Mouse (Mus musculus) telencephalon, adult 2 months (tissue): ENCODE results near the gene Rint1.
"Not testable (repeated sequence)": the region's sequence is repeated elsewhere in the genome, so short reads cannot be mapped to it uniquely, and the experiment has no call there.

ENCODE experiments used
- DNase-seq: peaks from one replicate; pipeline ENCODE4 v3.0.0-alpha.2; 2011; ENCODE audit warnings: low read depth, low spot score

The Rint1 gene

GRCm38 (mm10) chr5:23826321-23827004 is 39.0 kb downstream of the Rint1 start:
- DNase-seq: no peak

GRCm38 (mm10) chr5:23830897-23831752 is 43.6 kb downstream of the Rint1 start:
- no peak for DNase-seq

DNA sequence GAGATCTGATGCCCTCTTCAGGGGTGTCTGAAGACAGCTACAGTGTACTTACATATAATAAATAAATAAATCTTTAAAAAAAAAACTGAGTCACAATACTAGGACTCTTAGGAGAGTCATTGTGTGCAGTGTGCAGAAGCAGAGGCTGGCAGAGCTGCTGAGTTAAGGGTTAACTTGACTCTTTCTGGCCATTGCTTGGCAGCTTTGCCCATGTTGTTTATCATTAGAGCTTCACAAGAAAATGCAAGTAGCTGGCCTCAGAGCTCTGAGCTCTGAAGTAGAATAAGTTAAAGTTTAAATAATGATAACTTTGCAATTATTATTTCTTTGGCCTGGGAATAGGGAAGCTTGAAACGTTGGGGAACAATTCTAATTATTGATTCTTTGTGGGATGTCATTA is 48.2 kb downstream of the Rint1 start:
- not testable (repeated sequence) for DNase-seq

- DNase-seq: no peak
These were observed 50.6 kb downstream of the Rint1 start for GRCm38 (mm10) chr5:23838158-23838557.

GRCm38 (mm10) chr5:23843674-23844530 is 56.4 kb downstream of the Rint1 start, which contains the start of gene Tomm7:
Gene Tomm7 (minus strand): TSS chr5:23844161.
- peak; percentile 95 for DNase-seq

GRCm38 (mm10) chr5:23844531-23844841 is 57.0 kb downstream of the Rint1 start:
- no peak for DNase-seq

DNA sequence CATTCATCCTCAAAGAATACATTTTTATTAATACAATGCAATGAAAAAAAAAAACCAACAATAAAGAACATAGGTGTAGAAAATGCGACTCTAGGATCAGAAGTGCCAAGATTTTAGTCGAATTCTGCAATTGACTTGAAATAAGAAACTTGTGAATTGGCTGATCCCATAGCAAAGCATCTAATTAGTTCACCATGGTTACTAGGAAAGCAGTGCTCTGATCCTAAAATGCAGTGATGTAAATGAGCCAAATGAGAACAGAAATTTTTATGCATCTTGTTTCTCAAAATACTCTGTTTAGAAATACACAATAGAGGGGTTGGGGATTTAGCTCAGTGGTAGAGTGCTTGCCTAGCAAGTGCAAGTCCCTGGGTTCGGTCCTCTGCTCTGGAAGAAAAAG is 57.6 kb downstream of the Rint1 start:
- DNase-seq: no peak

DNA sequence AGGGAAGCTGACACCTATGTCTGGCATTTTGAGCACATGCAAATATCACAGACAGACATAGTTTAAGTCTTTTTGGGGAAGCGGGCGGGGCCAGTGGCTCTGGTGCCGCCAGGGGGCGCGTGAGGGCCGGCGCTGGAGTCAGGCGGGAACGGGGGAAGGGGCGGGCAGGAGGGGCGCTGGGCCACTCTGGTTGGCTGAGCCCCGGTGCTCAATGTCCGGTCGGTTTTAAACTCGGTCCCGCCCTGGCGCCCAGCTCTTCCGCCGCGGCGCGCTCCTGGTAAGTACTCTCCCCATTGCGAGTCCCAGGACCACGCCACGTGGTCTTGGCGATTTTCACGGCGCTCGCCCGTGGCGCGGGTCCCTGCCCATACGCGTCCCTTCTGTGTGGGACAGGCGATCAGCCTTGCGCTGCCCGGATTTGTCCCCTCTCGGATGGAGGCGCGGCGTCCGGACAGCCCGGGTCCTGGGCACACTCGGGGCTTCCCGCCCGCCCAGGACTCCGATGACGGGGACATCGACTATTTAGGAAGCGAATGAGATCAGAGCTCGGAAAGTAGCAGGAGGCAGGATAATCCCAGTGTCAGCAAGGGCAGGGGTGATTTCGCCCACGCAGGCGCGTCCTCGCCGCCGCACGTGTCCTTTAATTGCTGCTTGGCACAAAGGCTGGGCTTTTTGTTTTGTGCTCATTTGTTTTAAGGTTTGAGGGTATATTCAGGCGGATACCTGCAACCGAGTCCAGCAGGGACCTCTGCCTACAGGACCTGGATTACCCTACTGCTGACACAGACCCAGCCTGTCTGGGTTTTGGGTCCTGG is 63.0 kb downstream of the Rint1 start:
- DNase-seq: peak; percentile 44

DNA sequence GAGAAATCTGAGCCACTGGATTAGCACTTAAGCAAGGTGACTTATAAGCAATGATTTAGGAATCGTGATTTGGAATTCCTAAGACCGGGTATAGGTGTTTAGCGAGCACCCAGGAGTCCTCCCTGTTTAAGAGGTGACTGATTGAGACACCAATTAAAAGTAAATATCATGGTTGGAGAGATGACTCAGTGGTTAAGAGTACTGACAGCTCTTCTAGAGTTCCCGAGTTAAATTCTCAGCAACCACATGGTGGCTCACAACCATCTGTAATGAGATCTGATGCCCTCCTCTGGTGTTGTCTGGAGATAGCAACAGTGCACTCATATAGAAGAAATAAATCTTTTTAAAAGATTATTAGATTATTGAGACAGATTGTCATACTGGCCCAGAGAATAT is 63.6 kb downstream of the Rint1 start:
- DNase-seq: not testable (repeated sequence)

DNA sequence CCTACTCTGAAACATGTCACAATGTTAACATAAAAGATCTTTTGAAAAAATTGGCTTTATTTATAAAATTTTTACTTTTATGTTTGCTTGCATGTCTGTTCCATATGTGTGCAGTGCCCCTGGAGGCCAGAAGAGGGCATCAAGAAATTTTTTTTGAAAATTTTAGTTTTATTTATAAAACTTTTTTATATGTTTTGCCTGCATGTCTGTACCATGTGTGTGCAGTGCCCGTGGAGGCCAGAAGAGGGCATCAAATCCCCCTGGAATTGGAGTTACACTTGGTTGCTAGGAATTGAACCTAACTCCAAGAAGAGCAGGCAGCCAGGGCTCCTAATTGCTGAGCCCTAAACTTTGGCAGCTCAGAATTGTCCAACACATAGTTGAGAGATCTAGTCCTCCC is 65.4 kb downstream of the Rint1 start:
- not testable (repeated sequence) for DNase-seq

DNA sequence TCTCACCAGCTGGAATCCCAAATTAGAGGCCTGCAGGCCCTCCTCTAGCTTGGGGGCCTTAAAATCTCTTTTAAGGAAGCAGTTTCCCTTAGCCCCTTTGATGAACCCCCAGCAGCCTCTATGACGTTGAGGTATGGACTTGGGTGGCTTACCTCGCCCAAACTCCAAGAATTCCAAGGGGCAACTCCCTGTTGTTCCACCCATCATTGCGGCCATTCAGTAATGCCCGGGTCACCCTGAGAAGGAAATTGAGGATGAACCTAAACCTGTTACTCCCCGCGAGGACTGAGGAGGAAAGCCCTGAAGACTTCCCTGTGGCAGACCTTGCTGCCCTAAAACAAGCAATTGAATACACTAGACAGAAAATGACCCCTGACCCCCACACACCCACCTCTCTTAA is 68.0 kb downstream of the Rint1 start:
- DNase-seq: no peak

- DNase-seq: no peak
These were observed 68.7 kb downstream of the Rint1 start for GRCm38 (mm10) chr5:23856164-23856563.

DNA sequence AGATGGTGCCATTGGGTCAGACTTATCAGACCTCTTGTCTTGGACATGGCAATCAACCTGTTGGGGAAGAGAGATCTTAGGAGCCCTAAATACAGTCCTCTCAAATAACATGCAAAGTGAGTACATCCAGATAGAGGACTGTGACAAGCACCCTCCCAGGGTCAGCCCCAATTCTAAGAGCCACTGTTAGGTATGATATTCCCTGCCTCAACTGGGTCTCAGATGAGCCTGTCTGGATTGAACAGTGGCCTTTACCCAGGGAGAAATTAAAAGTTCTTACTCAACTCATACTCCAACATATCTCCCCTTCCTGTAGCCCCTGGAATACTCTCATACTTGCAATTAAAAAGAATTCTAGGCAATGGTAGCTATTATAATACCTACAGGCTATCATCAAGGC is 69.7 kb downstream of the Rint1 start:
- no peak for DNase-seq

DNA sequence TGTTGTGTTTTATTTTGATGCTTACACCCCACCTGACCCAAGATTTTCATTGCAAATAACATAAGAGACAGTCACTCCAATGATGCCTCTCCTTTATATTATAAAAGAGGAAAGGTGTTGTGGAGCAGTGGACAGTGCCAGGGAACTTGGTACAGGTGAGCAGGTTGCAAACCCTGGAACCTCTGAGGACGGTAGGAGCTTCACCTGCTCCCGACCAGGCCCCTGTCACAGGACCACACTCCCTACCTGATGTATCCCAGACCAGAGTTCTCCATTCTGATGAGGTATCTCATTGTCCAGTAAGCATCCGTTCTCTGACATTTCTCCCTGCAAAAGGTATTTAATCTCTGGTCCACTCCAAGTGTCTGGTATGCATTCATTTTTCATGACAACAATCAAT is 70.5 kb downstream of the Rint1 start:
- DNase-seq: no peak

GRCm38 (mm10) chr5:23858643-23859042 is 71.1 kb downstream of the Rint1 start:
- DNase-seq: no peak

DNA sequence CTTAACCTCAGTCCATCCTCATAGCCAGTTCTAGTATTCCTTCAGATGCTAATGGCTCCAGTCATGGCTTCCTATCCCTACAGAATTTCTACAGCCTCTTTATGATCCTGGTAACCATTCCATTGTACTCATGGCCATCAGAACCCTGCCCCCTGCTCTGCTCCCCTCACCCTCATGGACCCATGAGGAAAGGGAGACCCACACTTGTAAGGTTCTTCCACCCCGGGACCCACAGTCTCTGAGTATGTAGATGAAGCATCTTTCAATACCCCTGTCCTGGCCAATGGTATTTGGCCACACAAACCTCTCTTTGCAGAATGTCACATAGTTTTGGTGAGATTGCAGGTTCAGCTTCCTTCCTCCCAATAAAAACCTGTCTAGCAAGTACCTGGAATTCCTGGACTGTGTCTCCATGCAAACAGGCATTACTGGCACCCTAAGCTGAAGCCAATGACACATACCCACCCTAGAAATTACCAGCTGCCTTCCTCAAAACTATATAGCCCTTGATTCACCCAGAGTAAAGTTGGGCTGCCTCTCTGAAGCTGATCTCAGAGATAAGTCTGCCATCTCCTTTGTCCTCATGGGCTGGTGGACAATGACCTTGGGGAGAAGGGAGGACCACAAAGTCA is 71.7 kb downstream of the Rint1 start:
- no peak for DNase-seq

DNA sequence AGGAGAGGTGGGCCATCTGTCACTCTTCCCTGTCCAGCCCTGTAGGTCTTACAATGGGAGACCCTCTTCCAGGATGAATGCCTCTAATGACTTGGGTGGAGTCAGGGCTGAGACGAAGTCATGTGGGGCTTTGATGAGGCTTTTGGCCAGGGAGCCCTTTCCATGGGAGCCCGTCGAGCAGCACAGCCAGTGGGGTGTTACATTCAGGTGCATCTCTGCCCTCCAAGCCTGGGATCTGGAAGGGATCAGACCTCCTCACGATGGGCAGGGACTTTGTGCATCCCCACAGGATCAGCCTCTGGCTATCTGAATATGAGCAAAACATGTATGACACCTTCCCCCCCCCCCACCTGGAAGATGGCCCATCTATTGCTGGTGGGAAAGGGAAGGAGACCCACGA is 72.4 kb downstream of the Rint1 start:
- no peak for DNase-seq

DNA sequence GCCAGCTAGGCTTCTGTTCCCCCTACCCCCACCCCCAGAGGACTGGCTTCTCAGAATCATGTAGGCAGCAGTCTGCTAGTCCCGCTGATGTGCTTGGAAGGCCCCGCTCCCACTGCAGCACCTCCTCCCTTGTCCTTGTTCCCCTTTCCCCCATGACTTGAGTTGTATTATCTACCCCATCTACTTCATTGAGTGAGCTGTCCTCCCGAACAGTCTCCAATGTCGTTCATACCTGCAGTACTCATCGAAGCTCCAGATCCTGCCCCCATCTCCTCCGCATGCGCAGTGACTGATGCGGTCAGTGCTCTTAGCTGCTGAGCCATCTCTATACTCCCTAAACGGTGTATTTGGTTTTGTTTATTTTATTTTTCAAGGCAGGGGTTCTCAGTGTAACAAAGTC is 74.2 kb downstream of the Rint1 start:
- DNase-seq: no peak

GRCm38 (mm10) chr5:23862291-23862690 is 74.8 kb downstream of the Rint1 start:
- no peak for DNase-seq

- no peak for DNase-seq
These were observed 75.9 kb downstream of the Rint1 start for GRCm38 (mm10) chr5:23863166-23864053.
